Mouse (Mus musculus): Measurements from ENCODE around the gene Artn. TPM values are rescaled to one million over a fixed set of nuclear protein-coding genes. Genes with fewer than 3 reads are reported as not detected.

The Artn gene
- polyA plus RNA-seq, 1 experiment from 2014 or later: 3.2 TPM

GRCm38 (mm10) chr4:117913421-117913820 lies 16.1 kb downstream of the Artn start:
- Histone ChIP-seq H3K9me3 (ENCODE audit: low read length) (no peaks in the 10 kb centered on the region), H3K4me3 (ENCODE audit: low read depth, low read length) (peak overlapping the region; percentile 67; the same call in 1 of the 2 replicates), H3K27ac (ENCODE audit: low read length) (no peak overlapping the region), H3K4me1 (ENCODE audit: insufficient read depth, low read depth, low read length) (peaks cover 27% of the 10 kb centered on the region; the same call in 1 of the 2 replicates), H3K27me3 (replicated peaks; ENCODE audit: insufficient read depth, low read length) (no peaks in the 10 kb centered on the region), H3K36me3 (ENCODE audit: insufficient read depth, low read length) (no peaks in the 10 kb centered on the region), H3K4me2 (replicated peaks; ENCODE audit: low read depth, low read length) (peak overlapping the region; percentile 8), H3K9ac (replicated peaks; ENCODE audit: low read depth) (no peak overlapping the region)
- peak; percentile 69 for DNase-seq (ENCODE audit: low spot score)
- WGBS: 38% methylated on average over 3 of the region's 3 CpGs
- no peak for ATAC-seq
- TF ChIP-seq CTCF (IDR thresholded peaks at IDR 0.05) (no peak), EP300 (IDR thresholded peaks at IDR 0.05) (no peak)

GRCm38 (mm10) chr4:117912685-117913273 lies 16.8 kb downstream of the Artn start:
- no peak overlapping the region for H3K4me3 ChIP-seq (ENCODE audit: low read depth, low read length)
- no peak overlapping the region for H3K9ac ChIP-seq (replicated peaks; ENCODE audit: low read depth)
- H3K36me3 ChIP-seq (ENCODE audit: insufficient read depth, low read length): no peaks in the 10 kb centered on the region
- no peak overlapping the region for H3K27ac ChIP-seq (ENCODE audit: low read length)
- H3K9me3 ChIP-seq (ENCODE audit: low read length): no peaks in the 10 kb centered on the region
- 59% methylated on average over 7 of the region's 7 CpGs for WGBS
- DNase-seq (ENCODE audit: low spot score) (no peak), ATAC-seq (no peak)
- TF ChIP-seq EP300 (IDR thresholded peaks at IDR 0.05) (no peak), CTCF (IDR thresholded peaks at IDR 0.05) (no peak)
- 0 out of 2 replicates have a peak overlapping the region, but pooled peaks have one; percentile 8 for H3K4me2 ChIP-seq (replicated peaks; ENCODE audit: low read depth, low read length)
- no peaks in the 10 kb centered on the region for H3K27me3 ChIP-seq (replicated peaks; ENCODE audit: insufficient read depth, low read length)
- peaks cover 27% of the 10 kb centered on the region; the same call in 1 of the 2 replicates for H3K4me1 ChIP-seq (ENCODE audit: insufficient read depth, low read depth, low read length)

- ATAC-seq (no peak), DNase-seq (ENCODE audit: low spot score) (no peak)
- H3K9me3 ChIP-seq (ENCODE audit: low read length): no peaks in the 10 kb centered on the region
- H3K27ac ChIP-seq (ENCODE audit: low read length): no peak overlapping the region
- no peak overlapping the region for H3K4me2 ChIP-seq (replicated peaks; ENCODE audit: low read depth, low read length)
- no peaks in the 10 kb centered on the region for H3K36me3 ChIP-seq (ENCODE audit: insufficient read depth, low read length)
- WGBS: 92% methylated on average over 13 of the region's 13 CpGs
- H3K4me1 ChIP-seq (ENCODE audit: insufficient read depth, low read depth, low read length): peaks cover 27% of the 10 kb centered on the region; the same call in 1 of the 2 replicates
- no peak for TF ChIP-seq CTCF (IDR thresholded peaks at IDR 0.05)
- no peaks in the 10 kb centered on the region for H3K27me3 ChIP-seq (replicated peaks; ENCODE audit: insufficient read depth, low read length)
- H3K4me3 ChIP-seq (ENCODE audit: low read depth, low read length): no peak overlapping the region
- no peak overlapping the region for H3K9ac ChIP-seq (replicated peaks; ENCODE audit: low read depth)
Measured at GRCm38 (mm10) chr4:117912131-117912561, 17.4 kb downstream of the Artn start.

GRCm38 (mm10) chr4:117908834-117909453 lies 20.6 kb downstream of the Artn start:
- H3K4me3 ChIP-seq (ENCODE audit: low read depth, low read length): no peak overlapping the region
- no peaks in the 10 kb centered on the region; the same call in 1 of the 2 replicates for H3K36me3 ChIP-seq (ENCODE audit: insufficient read depth, low read length)
- no peaks in the 10 kb centered on the region for H3K27me3 ChIP-seq (replicated peaks; ENCODE audit: insufficient read depth, low read length)
- no peak for TF ChIP-seq CTCF (IDR thresholded peaks at IDR 0.05)
- TF ChIP-seq EP300 (IDR thresholded peaks at IDR 0.05): no peak
- H3K4me1 ChIP-seq (ENCODE audit: insufficient read depth, low read depth, low read length): peaks cover 21% of the 10 kb centered on the region; the same call in 1 of the 2 replicates
- no peak overlapping the region for H3K4me2 ChIP-seq (replicated peaks; ENCODE audit: low read depth, low read length)
- no peak overlapping the region for H3K27ac ChIP-seq (ENCODE audit: low read length)
- WGBS: 71% methylated on average over 8 of the region's 8 CpGs
- ATAC-seq (no peak), DNase-seq (ENCODE audit: low spot score) (no peak)
- H3K9ac ChIP-seq (replicated peaks; ENCODE audit: low read depth): no peak overlapping the region
- no peaks in the 10 kb centered on the region for H3K9me3 ChIP-seq (ENCODE audit: low read length)

- no peak overlapping the region for H3K9ac ChIP-seq (replicated peaks; ENCODE audit: low read depth)
- 46% methylated on average over 3 of the region's 3 CpGs for WGBS
- peak; percentile 92 for ATAC-seq
Measured at GRCm38 (mm10) chr4:117906196-117906595, 23.4 kb downstream of the Artn start.

GRCm38 (mm10) chr4:117904761-117905160 lies 24.8 kb downstream of the Artn start:
- DNase-seq (ENCODE audit: low spot score) (no peak), ATAC-seq (no peak)
- peaks cover 24% of the 10 kb centered on the region for H3K36me3 ChIP-seq (ENCODE audit: insufficient read depth, low read length)
- H3K27me3 ChIP-seq (replicated peaks; ENCODE audit: insufficient read depth, low read length): no peaks in the 10 kb centered on the region
- 87% methylated on average over 8 of the region's 8 CpGs for WGBS
- no peak overlapping the region for H3K9ac ChIP-seq (replicated peaks; ENCODE audit: low read depth)
- H3K9me3 ChIP-seq (ENCODE audit: low read length): no peaks in the 10 kb centered on the region
- no peak overlapping the region for H3K4me3 ChIP-seq (ENCODE audit: low read depth, low read length)
- H3K4me1 ChIP-seq (ENCODE audit: insufficient read depth, low read depth, low read length): peaks cover 9% of the 10 kb centered on the region; the same call in 1 of the 2 replicates
- H3K27ac ChIP-seq (ENCODE audit: low read length): no peak overlapping the region
- no peak overlapping the region for H3K4me2 ChIP-seq (replicated peaks; ENCODE audit: low read depth, low read length)
- no peak for TF ChIP-seq EP300 (IDR thresholded peaks at IDR 0.05)
- TF ChIP-seq CTCF (IDR thresholded peaks at IDR 0.05): no peak

More at GRCm38 (mm10) chr4:117906196-117906595, 23.4 kb downstream of the Artn start:
- no peak overlapping the region for H3K27ac ChIP-seq (ENCODE audit: low read length)
- H3K36me3 ChIP-seq (ENCODE audit: insufficient read depth, low read length): peaks cover 18% of the 10 kb centered on the region
- H3K4me1 ChIP-seq (ENCODE audit: insufficient read depth, low read depth, low read length): peaks cover 9% of the 10 kb centered on the region; the same call in 1 of the 2 replicates
- TF ChIP-seq EP300 (IDR thresholded peaks at IDR 0.05): peak; percentile 91
- TF ChIP-seq CTCF (IDR thresholded peaks at IDR 0.05): no peak
- H3K4me3 ChIP-seq (ENCODE audit: low read depth, low read length): no peak overlapping the region
- H3K4me2 ChIP-seq (replicated peaks; ENCODE audit: low read depth, low read length): no peak overlapping the region
- peak; percentile 88 for DNase-seq (ENCODE audit: low spot score)
- H3K9me3 ChIP-seq (ENCODE audit: low read length): no peaks in the 10 kb centered on the region
- no peaks in the 10 kb centered on the region for H3K27me3 ChIP-seq (replicated peaks; ENCODE audit: insufficient read depth, low read length)
